Mouse (Mus musculus) liver, postnatal 0 days (tissue): ENCODE measurements around the gene Nudt3.

Experiments
- CTCF ChIP-seq: sonication (generic); IDR thresholded peaks from 2 replicates; pipeline ENCODE4 v1.5.1; 2016; ENCODE audit warnings: antibody characterized with exemption, low read depth
- EP300 ChIP-seq: IDR thresholded peaks from 2 replicates; pipeline ENCODE4 v1.6.1; 2016; ENCODE audit warnings: antibody characterized with exemption, low read depth, mild to moderate bottlenecking

DNA sequence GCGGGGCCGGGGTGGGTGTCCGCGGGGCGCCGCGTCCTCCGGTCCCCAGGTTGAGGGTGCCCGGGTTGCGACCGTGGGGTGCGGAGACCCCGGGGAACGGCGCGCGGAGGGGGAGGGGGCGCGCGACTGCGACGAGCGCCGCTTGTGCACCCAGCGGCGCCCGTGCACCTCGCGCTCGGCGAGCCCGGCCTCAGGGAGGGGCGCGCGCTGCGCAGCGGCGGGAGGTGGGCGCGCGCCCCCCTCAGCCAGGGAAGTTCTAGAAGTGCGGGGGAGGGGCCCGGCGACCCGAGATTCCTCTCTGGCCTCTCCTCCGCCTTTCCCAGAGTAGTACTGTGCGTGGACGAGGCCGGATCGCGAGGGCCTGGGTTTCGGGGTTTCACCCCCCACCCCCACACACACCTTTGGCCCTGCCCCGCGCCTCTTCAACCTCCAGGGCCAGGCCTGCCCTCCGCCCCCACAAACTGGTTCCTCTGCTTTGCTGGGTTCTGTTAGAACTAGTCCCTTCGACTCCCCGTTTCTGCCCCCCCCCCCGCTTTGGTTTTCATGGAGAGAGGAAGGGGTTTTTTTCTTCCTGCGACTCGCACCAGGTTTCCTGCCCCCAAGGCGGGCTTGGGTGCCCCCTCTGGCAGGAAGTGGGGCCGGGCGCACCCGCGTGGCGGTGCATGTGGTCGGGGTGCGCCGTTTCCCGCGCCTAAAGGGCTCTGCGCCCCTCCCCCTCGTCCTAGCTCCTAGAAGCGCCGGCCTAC, 65.9 kb downstream of the Nudt3 start:
- peak; percentile 28; the same call in 1 of the 2 replicates for TF ChIP-seq CTCF
- no peak for TF ChIP-seq EP300
